Mouse (Mus musculus): ENCODE data around the gene Mthfsd.

The Mthfsd gene

GRCm38 (mm10) chr8:121074108-121074847 is 33.9 kb downstream of the Mthfsd start:
- peak; percentile 58 for DNase-seq (ENCODE audit: extremely low spot score, low spot score)

- peak; percentile 69 for DNase-seq (ENCODE audit: extremely low spot score, low spot score)
These were observed 34.8 kb downstream of the Mthfsd start for GRCm38 (mm10) chr8:121073174-121074107.

- peak; percentile 45 for DNase-seq (ENCODE audit: extremely low spot score, low spot score)
These were observed 35.6 kb downstream of the Mthfsd start for GRCm38 (mm10) chr8:121072406-121073130.

- DNase-seq (ENCODE audit: extremely low spot score, low spot score), result no peak
These were observed 36.7 kb downstream of the Mthfsd start for GRCm38 (mm10) chr8:121071454-121071853.

GRCm38 (mm10) chr8:121063649-121064048 is 44.5 kb downstream of the Mthfsd start:
- DNase-seq (ENCODE audit: extremely low spot score, low spot score), result peak; percentile 38

- DNase-seq (ENCODE audit: extremely low spot score, low spot score), result no peak
These were observed 45.7 kb downstream of the Mthfsd start for GRCm38 (mm10) chr8:121062521-121062920.

GRCm38 (mm10) chr8:121059098-121059497 is 49.1 kb downstream of the Mthfsd start:
- DNase-seq (ENCODE audit: extremely low spot score, low spot score), result no peak

- DNase-seq (ENCODE audit: extremely low spot score, low spot score), result no peak
These were observed 50.1 kb downstream of the Mthfsd start for GRCm38 (mm10) chr8:121058081-121058480.

GRCm38 (mm10) chr8:121047441-121047840 is 60.8 kb downstream of the Mthfsd start:
- DNase-seq (ENCODE audit: extremely low spot score, low spot score), result no peak

GRCm38 (mm10) chr8:121043719-121044440 is 64.3 kb downstream of the Mthfsd start:
- DNase-seq (ENCODE audit: extremely low spot score, low spot score), result no peak
